ENCODE assay signal across 7 mouse cellular contexts in the genomic region with DNA sequence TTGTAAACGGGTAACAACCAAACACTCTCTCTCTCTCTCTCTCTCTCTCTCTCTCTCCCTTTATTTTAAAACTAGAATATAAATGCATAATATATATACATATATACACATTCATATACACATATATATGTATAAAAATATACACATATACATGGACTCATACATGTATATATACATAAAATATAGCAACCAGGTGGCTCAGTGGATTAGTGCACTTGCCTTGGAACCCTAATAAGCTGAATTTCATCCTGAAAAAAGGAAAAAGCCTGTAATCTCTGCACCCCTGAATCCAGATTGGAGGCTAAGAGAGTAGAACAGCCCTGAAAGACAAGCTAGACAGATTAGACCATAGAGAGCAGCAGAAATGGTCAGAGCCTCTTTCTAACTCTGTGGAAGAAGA. TPM values are rescaled to one million over a fixed set of nuclear protein-coding genes. Genes with fewer than 3 reads are reported as not detected.
DNase-seq lines count a peak whose midpoint lies in the region.

No protein-coding gene starts in this region.

- DNase-seq in adrenal gland, postnatal 14 days, result peak; percentile 1
- peak; percentile 90 for DNase-seq in heart, adult 11 months
- DNase-seq in kidney, postnatal 14 days, result peak; percentile 11
- peak; percentile 2 for DNase-seq in lung, postnatal 10 days
- DNase-seq in right cerebral cortex, postnatal 10 days (ENCODE audit: low spot score in 2 of 2), result peak; percentile 10 to 11
- peak; percentile 12 for DNase-seq in testis, postnatal 14 days (ENCODE audit: low spot score)
- DNase-seq in urinary bladder, postnatal 25 days (ENCODE audit: low spot score), result peak; percentile 12

RNA-seq across cellular contexts. Expression of gene Gm21119, which starts 28.8 kb away (rescaled TPM):
- 0.37 TPM in 1 of 2 replicates, not detected in the other for total RNA-seq in adrenal gland, postnatal 14 days (2021)

Comparison
In these comparisons a context has a peak if more than half of its experiments do, and no peak if none do; other contexts are left out.
1. Peak in every context shown above with its lines: DNase-seq.
2. DNase-seq: peak in every context shown above with its lines; median percentile 90 in heart, adult 11 months; 12 in testis, postnatal 14 days; 12 in urinary bladder, postnatal 25 days; 11 in kidney, postnatal 14 days; 10 in right cerebral cortex, postnatal 10 days; 2 in lung, postnatal 10 days; 1 in adrenal gland, postnatal 14 days.